Mouse (Mus musculus): Measurements from ENCODE around the gene Bsnd.

Bsnd gene

GRCm38 (mm10) chr4:106483215-106483727 is 8.8 kb downstream of the Bsnd start:
- no peak for DNase-seq (ENCODE audit: low spot score)

DNA sequence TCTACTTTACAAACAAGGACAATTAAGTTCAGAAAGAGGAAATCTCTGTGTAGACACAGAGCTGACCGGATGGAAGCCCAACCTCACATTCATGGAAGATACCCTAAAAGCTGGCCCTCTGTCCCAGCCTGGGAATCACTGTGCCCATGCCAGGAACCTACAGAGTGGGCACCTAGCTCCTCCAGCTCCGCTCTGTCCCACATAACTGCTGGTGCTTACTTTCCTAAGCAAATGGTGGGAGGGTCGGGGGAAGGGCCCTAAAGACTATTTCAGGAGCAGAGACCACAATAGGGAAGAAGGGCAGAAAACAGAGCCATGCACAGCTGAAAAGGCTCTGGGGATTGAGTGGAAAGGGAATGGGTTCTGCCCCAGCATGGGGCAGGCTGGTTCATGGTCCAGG is 11.5 kb downstream of the Bsnd start:
- DNase-seq (ENCODE audit: low spot score) = no peak

DNA sequence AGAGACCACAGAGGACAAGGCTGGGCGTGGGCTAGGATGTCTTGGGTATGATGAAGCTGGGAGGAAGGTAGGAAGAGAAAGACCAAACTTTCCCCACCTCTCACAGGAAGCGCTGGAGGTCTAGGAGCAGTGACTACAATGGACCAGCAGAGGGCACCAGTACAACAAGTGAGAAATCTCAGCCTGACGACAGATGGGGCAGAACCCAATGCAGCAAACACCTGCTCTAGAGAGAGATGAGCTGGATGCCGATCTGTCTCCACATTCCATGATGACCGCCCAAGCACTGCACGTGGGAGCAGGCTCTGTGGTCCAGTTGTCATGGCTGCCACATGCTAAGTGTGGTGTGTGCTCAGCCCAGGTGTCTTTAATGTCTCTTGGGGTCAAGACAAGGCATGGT is 17.8 kb downstream of the Bsnd start:
- no peak for DNase-seq (ENCODE audit: low spot score)

- DNase-seq (ENCODE audit: low spot score) = no peak
Observed at GRCm38 (mm10) chr4:106472335-106472734, 19.7 kb downstream of the Bsnd start.

- no peak for DNase-seq (ENCODE audit: low spot score)
Observed at GRCm38 (mm10) chr4:106470921-106471320, 21.2 kb downstream of the Bsnd start.

DNA sequence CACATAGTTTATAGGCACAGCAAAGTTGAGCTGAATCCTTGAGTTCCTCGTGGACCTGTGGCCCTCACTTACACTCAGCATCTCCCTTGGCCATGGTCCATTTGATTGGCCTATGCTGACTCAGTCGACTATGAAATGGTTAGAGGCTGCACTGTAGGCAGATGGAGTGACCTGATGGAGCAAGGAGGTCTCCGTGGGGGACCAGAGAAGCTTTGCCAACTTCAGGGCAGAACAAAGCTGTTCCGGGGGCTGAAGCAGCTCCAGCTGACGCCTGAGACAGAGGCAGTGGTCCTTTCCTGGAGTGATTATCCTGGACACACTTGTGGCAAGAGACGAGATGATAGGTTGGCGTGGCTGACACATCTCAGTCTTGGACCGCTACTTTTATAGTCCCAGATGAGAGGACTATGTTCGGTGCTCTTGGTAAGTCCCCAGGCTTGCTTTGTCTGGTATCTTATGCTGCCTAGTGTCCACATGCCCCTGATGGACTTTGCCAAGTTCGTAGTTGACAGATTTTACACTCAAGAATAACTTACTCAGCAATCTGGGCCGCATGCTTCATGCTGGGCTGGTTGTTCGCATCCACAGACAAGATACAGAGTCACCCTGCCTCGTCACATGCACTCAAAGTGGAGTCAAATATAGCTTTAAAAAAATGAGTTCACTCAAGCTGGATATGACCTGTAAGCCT is 24.5 kb downstream of the Bsnd start:
- no peak for DNase-seq (ENCODE audit: low spot score)

DNA sequence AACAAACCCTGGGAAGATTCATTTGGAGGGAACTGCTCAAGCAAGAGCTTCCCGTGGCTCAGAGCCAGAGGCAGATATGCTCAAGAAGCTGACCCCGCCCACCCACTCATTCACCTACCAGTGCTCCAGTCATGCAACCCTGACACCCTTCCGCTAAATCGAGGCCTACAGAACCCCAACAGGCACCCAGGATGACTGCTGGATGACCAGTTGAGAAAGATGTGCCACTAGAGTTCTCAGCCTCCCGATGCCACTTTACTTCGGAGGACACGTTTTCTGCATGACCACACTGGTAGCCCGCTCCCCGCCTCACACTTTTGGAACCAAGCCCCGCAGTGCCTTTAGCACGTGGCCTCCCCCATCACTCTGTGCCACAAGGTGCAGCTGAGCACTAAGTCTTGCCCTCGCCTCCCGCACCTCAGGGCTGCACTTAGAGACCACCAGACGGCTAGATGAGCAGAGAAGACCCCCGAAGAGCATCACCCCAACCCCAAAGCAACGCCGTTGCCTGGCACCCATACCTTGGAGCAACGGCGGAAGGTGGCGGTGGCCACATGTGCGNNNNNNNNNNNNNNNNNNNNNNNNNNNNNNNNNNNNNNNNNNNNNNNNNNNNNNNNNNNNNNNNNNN is 28.8 kb downstream of the Bsnd start:
- no peak for DNase-seq (ENCODE audit: low spot score)

DNA sequence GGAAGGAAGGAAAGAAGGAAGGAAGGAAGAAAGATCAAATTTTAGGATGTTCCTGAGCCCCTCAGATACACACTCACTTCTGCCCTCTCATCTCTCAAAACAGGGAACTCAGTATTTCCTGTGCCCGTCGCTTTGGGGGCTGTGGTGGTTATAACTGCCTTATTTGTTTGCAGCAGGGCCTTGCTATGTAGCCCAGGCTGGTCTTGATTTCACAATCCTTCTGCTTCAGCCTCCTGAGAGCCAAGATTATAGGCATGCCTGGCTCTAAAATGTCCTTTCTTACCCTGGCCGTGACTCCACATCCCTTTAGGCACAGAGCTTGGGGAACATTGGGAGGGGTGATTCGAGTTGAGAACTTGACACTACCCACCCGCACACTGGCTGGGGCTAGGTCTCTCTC is 29.6 kb downstream of the Bsnd start:
- no peak for DNase-seq (ENCODE audit: low spot score)

- no peak for DNase-seq (ENCODE audit: low spot score)
Observed at GRCm38 (mm10) chr4:106462016-106462415, 30.1 kb downstream of the Bsnd start.

DNA sequence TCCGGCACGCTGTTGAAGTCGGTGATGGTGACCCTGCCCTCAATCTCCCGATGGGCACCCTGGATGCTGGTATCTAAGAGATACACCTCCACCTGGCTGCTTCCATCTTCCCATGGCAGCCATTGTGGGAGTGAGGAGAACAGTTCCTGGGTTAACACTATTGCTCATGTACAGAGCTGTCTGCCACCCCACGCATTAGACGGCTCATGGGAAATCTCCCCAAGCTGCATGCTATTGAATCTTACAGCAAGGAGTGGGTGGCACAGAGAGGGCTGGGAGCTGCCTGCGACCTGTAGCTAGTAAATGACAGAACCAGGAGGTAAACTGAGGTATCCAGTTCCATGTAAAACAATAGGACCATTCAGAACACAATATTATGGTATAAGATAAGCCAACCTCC is 37.5 kb downstream of the Bsnd start:
- no peak for DNase-seq (ENCODE audit: low spot score)

DNA sequence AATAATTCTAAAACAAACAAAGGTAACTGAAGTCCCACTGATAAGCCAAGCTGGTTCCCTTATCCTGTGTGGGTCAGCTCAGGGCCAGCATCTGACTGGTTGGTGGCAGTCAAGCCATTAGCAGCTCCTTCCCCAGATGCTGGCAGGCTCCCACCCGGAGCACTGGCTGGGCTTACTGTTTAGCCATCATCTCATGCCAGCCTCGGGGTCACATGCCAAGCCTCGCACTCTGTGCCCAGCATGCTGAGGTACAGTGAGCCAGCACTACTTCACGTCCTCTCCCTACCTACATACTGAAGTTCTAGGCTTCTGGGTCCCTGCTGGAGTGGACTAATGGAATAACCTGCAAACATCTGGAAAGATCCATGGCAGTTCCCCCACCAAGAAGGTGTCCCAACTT is 38.6 kb downstream of the Bsnd start:
- DNase-seq (ENCODE audit: low spot score) = no peak

DNA sequence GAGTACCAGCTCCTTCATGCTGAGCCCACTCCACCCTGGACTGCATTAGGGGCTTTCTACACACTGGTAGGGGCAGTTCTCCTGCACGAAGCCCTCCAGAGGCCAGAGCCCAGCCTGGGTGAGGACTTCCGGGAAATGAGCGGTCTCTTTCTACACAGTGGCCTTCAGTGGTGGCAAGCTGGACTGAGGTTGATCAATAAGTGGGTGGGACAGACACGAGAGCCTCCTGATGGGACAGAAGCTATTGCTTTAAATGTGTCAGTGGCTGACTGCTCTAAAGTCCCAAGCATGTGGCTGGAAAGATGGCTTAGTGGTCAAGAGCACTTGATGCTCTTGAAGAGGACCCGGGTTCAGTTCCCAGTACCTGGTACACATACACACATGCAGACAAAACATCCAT is 39.0 kb downstream of the Bsnd start:
- no peak for DNase-seq (ENCODE audit: low spot score)

- no peak for DNase-seq (ENCODE audit: low spot score)
Observed at GRCm38 (mm10) chr4:106452401-106452800, 39.7 kb downstream of the Bsnd start.

- no peak for DNase-seq (ENCODE audit: low spot score)
Observed at GRCm38 (mm10) chr4:106449306-106449705, 42.8 kb downstream of the Bsnd start.

- no peak for DNase-seq (ENCODE audit: low spot score)
Observed at GRCm38 (mm10) chr4:106443182-106443581, 48.9 kb downstream of the Bsnd start.

- no peak for DNase-seq (ENCODE audit: low spot score)
Observed at GRCm38 (mm10) chr4:106438763-106439162, 53.3 kb downstream of the Bsnd start.

GRCm38 (mm10) chr4:106437207-106437606 is 54.9 kb downstream of the Bsnd start:
- DNase-seq (ENCODE audit: low spot score) = no peak

DNA sequence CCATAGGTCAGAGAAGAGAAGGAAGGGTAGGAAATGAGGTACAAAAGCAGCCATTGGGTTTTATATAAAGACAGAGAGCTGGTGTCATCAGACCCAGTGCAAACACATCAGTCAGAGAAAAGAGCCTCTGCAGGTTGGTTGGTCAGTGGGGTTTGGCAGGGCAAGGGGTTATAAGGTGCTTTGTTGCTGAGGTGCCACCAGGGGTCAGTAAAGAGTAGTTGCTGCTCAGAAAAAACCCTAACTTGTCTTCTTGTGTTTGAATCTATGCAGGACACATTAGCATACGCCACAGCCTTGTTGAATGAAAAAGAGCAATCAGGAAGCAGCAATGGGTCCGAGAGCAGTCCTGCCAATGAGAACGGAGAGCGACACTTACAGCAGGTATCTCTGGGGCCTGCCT is 55.6 kb downstream of the Bsnd start:
- DNase-seq (ENCODE audit: low spot score) = no peak

DNA sequence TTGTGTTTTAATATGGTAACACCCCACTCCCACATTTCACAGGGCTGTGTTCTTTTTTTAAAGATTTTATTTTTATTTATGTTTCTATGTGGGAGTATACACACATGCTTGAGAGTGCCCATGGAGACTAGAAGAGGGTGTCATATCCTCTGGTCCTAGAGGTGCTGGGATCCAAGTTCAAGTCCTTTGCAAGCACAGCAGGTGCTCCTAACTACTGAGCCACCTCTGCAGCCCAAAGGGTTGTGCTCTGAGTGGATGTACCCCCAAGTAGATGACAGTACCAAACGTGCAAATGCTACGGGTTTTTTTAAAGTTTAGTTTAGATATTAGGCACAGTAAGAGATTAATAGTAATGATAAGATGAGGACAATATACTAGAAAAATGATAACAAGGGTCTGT is 56.7 kb downstream of the Bsnd start:
- no peak for DNase-seq (ENCODE audit: low spot score)

Data from ovary, postnatal 10 days (tissue).